Mouse (Mus musculus) heart, postnatal 0 days (tissue): ENCODE data around the gene Sned1.

Experiments used
- CTCF ChIP-seq: IDR thresholded peaks from 2 replicates; pipeline ENCODE4 v1.5.1; 2016; ENCODE audit warnings: antibody characterized with exemption, control low read depth, low read depth
- EP300 ChIP-seq: IDR thresholded peaks from 2 replicates; pipeline ENCODE4 v1.6.1; 2016; ENCODE audit warnings: antibody characterized with exemption, low read depth

GRCm38 (mm10) chr1:93190726-93191305 is 44.8 kb upstream of the Sned1 start:
- TF ChIP-seq CTCF (no peak), EP300 (no peak)
